Mouse (Mus musculus): Measurements from ENCODE around the gene Tmcc2.

Gene Tmcc2

DNA sequence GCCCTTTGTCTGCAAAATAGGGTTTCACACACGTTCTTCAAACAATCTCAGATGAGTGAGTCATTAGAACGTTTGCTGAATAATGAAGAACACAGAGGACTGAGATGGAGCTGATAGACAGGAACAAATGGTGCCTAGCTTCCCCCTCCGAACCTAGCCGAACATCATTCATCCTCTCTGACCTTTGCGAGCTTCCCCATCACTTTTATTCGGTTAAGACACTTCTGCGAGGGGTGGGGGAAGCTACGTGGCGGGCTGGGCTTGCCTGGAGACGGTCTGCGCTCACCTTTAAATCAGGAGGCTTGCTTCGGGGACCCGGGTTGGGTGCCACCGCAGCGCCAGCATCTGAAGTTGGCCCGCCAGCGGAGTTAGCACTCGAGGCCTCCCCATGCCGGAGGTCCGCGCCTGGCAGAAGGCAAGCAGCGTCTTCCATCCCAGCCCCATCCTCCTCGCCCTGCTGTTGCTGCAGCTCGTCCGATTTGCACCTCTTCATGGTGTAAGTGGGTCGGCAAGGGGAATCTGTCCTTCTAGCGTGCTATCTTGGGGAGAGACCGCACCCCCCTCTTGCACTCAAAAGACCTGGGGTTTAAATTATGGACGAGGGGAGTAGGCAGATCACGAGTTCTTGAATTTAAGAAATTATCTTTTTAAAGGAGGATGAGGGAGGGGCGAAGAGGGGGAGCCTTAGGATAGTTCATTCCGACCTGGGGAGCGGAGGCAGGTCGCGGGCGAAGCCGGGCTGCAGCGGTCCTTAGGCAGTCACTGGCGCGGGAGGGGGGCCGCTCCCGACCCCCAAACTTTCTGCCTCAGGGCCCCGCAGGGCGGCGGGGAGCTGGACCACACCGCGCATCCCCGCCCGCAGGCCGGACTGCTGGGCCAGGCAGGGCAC is at the start of gene Tmcc2:
Gene Tmcc2, minus strand, starts transcription at position 591 of the 889 bp plus-strand sequence.
- peak; percentile 78 for DNase-seq

GRCm38 (mm10) chr1:132437389-132437788 is 46.3 kb upstream of the Tmcc2 start:
- no peak for DNase-seq

DNA sequence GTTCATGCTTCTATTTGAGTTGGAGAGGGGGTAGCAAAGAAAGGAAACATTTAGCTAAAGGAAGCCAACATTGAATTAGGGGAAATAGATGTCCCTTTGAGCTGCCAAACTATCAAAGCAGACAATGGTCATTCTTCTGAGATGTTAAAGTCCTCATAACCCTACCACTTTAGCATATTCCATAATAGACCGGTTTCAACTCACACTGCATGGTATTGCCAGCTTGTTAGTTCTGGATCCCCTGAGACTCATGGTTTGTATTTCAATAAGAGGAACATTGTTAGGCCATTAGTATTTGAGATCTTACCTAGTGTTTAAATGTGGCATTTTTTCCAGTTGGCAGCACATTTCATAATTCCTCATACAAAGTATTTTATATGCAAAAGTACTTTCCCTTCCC is 45.9 kb upstream of the Tmcc2 start:
- no peak for DNase-seq

DNA sequence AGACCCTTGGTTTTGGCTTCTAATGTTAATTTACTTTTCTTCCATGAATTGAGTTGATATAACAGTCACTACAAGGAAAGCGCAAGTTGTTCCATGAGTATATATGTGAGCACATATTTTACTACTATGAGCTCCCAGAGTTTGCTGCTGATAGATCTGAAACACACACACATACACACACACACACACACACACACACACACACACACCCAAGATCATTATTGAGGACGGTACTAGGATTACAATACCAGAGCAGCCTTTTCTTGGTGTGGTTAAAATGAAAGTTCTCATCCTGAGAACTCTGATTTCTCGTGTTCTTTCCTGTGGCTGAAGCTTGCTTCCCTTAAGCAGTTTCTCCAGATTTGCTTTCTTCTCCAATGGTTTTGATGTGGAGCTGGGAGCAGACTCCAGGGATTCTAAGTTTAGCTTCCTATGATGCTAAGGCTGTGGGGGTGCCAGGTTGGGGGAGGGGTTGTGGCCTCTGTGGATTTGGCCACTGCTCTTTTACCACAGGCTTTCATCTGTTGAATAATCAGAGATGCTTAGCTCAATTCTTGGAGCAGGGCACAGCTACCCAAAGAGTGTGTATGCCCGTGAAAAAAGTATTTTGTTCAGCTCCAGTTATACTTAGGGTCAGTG is 45.4 kb upstream of the Tmcc2 start:
- DNase-seq: no peak

DNA sequence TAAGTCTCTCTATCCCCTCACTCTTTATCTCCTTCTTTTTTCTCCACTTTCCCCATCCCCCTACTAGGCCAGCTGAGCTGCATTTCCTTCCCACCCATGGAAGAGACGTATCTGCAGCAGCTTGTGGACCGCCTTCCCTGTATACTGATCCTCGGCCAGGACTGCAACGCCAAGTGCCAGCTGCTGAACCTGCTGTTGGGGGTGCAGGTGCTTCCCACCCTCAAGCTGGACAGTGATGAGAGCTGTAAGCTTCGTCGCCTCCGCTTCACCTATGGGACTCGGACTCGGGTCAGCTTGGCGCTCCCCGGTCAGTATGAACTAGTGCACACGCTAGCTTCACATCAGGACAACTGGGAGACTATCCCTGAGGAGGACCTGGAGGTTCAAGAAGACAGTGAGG is 43.0 kb upstream of the Tmcc2 start:
- DNase-seq: no peak

DNA sequence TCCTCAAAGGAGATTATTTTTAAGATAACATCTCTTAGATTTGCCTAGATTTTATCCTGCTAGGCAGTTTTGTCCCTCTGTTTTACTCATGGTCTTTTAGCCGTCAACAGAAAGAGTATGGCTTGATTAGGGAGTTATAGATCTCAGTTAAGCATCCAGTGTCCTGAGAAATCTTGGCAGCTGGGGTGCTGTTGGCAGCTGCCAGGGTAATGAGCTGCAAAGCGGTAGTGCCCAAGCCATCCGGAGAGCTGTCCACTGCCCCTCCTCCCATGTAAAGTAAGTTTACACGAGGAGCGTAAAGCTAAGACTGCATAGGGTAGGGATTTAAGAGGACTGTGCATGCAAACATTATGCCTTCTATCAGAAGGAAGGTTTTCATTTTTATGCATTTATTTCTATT is 42.3 kb upstream of the Tmcc2 start:
- no peak for DNase-seq

DNA sequence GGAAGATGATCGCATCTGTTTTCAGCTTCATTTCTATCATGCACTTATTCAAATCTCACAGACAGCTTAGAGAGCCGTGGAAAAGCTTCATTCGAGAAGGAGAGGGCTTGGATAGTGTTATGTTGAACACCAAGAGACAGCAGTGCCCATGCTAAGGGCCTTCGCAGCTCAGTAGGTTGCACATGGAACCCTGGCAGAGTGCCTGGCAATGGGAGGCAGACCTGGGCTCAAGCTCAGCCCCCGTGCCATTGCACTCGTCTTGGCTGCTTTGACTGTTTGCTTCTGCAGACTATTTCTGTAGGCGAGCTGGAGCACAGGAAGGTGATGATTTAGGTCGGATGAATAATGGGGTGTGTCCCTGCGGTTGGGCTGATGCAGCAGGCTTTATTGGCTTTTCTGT is 40.6 kb upstream of the Tmcc2 start:
- DNase-seq: peak; percentile 55

- DNase-seq: no peak
These were observed 39.7 kb upstream of the Tmcc2 start for GRCm38 (mm10) chr1:132430818-132431217.

DNA sequence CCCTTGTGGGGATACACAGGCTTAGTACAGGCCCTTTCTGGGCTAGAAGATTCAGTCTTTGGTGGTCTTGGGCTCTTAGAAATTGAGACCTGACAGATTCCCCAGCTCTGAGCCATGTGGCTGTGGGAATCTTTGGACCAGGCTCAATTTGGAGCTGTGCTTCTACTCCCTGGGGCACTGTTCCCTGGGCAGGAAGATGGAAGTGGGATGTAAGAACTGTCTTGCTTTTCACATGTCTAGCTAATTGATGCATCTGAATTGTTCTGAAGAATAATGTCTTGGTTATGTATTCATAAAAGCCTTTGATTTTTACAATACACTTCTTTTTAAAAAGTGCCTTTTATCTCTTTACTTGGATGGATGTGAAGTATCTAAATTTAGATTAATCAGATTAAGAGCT is 34.5 kb upstream of the Tmcc2 start:
- DNase-seq: no peak

DNA sequence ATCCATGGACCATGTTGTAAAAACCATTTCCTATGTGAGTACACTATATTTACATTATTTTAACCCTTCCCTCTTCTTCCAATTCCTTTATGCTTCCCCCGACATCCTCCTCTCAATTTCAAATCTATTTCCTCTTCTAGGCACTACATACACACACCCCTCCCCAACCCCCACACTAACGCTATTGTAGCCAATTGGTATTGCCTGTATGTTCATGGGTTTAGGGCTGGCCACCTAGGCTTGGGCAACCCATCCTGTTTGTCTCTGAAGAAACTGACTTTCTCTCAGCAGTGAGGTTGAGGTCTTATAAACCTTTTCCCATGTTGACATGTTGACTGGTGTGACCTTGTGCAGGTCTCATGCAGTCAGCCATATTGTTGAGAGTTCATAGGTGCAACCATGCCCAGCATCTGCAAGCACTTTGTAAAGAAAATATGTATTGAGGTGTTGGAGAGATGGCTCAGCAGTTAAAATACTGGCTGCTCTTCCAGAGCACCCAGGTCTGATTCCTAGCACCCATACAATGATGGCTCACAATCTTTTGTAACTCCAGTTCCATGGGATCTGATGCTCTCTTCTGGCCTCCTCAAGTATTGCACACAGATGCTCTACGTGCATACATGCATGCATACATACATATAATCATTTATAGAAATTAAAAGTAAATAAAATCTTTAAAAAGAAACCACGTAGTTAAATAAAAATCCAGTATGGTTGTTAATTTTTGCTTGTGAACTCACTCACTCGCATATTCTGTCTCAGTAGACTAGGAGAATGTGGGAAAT is 32.0 kb upstream of the Tmcc2 start:
- no peak for DNase-seq

DNA sequence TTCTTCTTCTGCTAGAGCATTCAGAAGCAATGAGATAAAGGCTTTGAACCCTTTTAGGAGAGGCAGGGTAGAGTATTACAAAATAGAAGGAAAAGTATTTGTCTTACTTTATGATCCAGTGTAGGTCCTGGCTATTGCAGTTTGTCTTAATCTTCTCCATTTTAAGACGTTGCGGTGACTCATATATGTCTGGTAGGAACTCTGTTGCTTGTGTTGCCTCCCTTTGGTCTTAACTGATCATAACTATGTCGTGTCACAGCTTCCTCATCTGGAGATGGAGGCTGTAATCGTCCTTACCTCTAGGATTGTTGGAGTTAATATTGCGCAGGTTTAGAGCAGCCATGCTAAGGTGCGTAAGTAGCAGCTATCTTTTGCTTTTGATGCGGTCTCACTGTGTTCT is 29.6 kb upstream of the Tmcc2 start:
- DNase-seq: no peak

GRCm38 (mm10) chr1:132420206-132420605 is 29.1 kb upstream of the Tmcc2 start:
- DNase-seq: no peak

DNA sequence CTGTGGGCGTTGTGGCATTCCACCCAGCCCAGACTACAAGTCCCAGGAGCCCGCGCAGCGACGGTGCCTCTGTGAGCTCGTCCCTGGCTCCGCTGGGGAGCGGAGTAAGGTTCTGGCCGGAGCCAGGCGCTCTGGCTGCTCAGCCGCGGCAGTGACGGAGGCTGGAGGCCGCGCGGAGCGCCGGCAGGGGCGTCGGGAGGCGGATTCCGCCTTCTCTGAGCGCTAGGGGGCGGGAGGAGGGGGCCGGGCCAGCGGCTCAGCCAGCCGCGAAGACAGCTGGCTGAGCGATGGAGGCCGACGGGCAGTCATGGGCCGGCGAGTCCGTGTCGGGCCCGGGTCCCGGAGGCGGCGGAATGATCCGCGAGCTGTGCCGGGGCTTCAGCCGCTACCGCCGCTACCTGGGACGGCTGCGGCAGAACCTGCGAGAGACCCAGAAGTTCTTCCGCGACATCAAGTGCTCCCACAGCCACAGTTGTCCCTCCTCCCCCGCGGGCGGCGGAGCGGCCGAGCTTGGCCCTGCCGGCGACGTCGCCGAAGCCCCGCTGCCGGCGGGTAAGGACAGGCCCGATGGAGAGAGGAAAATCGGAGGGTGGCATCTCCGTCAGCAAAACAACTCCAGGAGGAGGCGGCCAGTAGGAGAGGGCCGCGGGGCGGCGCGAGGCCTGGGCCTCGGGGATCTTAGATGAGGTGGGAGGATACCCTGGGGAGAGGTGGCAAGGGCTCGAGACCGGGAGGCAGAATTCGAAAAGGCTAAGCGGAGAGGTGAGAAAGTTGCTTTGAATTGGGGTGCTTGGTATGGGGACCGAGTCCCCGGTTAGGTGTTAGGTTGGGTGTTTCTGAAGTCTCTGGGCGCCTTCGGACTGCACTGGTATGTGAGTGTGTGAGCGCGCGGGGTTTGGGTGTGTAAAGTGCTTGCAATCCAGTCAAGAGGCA is 26.5 kb upstream of the Tmcc2 start, which contains the start of gene Dstyk:
Gene Dstyk, plus strand, starts transcription at position 237 of the 933 bp plus-strand sequence.
- peak; percentile 91 for DNase-seq

DNA sequence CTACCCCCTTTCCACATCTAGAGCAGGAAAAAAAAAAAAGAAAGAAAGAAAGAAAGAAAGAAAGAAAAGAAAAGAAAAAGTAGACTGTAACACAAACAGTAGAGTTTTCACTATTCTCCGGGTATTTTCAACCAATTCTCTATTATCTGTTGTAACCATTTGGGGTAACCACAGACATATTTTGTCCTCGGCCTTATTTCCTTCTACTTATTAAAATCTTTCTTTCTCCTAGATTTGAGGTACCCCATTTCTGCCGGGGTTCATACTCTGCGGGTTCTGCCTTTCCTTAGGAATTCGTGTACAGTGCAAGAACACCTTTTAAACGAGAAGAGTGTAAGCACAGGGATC is 25.8 kb upstream of the Tmcc2 start:
- no peak for DNase-seq

- DNase-seq: no peak
These were observed 25.3 kb upstream of the Tmcc2 start for GRCm38 (mm10) chr1:132416244-132416942.

DNA sequence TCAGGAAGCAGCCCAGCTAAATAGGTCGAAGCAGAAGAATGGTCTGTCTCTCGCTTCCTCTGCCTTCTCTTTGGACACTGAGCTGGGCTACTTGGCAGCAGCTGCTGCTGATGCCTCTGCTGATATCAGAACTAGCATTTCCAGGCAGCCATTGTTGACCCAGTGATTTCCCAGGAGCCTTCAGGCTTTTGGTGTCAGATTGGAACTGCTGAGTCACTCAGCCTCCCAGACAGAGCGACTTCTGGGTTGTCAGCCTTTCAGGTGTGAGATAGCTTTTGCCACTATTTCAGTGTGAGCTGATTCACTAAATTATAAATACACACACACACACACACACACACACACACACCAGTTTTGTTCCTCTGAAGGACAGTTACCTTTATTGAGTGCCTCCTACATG is 19.6 kb upstream of the Tmcc2 start:
- DNase-seq: no peak

- no peak for DNase-seq
These were observed 10.8 kb upstream of the Tmcc2 start for GRCm38 (mm10) chr1:132401843-132402242.

DNA sequence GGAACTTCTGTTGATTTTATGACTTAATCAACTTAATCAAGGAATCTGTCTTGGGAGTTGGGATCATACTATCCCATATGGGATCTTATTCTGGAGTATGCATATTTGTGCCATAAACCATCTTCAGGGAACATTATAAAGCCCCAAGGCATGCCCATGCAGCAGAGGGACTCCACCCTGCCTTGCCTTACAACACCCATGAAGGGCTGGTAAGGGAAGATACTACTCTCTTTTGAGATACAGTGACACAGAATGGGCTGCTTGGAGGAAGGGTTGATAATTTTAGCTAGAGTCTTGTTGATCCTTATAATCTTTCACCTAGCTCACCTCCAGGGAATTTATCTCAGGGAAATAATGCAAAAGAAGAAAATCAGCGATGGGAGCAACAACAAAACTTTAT is 9.5 kb upstream of the Tmcc2 start:
- DNase-seq: no peak

- no peak for DNase-seq
These were observed 5.6 kb upstream of the Tmcc2 start for GRCm38 (mm10) chr1:132396705-132397104.

- DNase-seq: peak; percentile 28
These were observed 1.8 kb upstream of the Tmcc2 start for GRCm38 (mm10) chr1:132392872-132393271.

GRCm38 (mm10) chr1:132391580-132392022 is 520 bp upstream of the Tmcc2 start:
- DNase-seq: peak; percentile 91

All from cerebellum, adult 9-11 months (tissue).